Mouse (Mus musculus): ENCODE data around the gene Klf7. TPM values are rescaled to one million over a fixed set of nuclear protein-coding genes. Genes with fewer than 3 reads are reported as not detected.
A peak's percentile ranks its signal among the peaks of the same experiment; 100 is the strongest.

Klf7 gene
- polyA plus RNA-seq (2016; fragmentation: Nextera tagmentation; extraction: Ambion mirVana): 8.8 and 9.6 TPM in 2 replicates

DNA sequence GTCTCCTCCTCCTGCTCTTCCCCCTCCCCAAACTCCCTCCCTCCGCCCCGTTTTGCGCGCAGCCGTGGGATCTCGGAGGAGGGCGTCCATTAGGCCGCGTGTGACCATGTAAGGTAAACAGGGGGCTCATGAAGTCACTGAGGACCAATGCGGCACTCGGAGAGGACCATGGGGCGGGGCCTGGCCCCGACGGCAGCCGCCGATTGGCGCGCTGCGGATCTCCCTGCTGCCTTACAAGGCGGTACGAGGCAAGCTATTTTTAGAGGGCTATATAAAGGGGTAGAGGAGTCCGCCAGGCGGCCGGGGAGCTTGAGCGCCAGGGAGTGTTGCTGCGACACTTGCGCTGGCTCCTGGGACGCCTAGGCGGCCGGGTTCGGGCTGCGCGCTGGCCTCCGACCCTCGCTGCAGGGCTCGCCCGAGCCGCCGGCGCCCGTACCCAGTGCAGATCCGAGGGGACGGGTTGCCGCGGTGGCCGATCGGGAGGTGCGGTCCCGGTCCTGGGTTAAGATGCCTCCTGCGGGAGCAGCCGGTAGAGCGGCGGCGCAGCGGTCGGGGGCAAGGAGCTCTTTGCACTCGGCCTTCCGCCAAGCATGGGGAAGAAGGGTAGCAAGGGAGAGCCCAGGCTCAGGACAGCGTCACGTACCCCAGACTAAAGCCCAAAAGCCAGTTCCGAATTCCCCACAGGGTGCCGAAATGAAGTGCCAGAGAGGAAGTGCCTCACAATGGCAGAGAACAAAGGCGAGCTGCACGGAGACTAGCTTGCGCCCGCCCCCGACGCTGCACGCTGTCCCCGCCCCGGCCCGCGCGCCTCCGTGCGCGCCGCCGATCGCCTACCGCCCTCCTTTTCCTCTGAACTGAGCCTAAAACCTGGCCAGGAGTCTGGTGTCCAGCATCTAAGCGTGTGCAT is at the start of gene Klf7:
Gene Klf7, minus strand, starts transcription at position 724 of the 907 bp plus-strand sequence.
- peak within 1 kb of the TSS; percentile 100 for H3K27ac ChIP-seq
- H3K9me3 ChIP-seq (replicated peaks): no peaks in the 10 kb centered on the region
- no peaks in the 10 kb centered on the region for H3K36me3 ChIP-seq
- no peaks in the 10 kb centered on the region for H3K27me3 ChIP-seq (ENCODE audit: low read depth, poor library complexity, severe bottlenecking)
- WGBS: under 1% methylated on average over 82 of the region's 82 CpGs
- DNase-seq (ENCODE audit: low spot score): peak; percentile 92
- peak within 1 kb of the TSS; percentile 83 for H3K4me3 ChIP-seq
- H3K4me1 ChIP-seq: peaks cover 26% of the 10 kb centered on the region

DNA sequence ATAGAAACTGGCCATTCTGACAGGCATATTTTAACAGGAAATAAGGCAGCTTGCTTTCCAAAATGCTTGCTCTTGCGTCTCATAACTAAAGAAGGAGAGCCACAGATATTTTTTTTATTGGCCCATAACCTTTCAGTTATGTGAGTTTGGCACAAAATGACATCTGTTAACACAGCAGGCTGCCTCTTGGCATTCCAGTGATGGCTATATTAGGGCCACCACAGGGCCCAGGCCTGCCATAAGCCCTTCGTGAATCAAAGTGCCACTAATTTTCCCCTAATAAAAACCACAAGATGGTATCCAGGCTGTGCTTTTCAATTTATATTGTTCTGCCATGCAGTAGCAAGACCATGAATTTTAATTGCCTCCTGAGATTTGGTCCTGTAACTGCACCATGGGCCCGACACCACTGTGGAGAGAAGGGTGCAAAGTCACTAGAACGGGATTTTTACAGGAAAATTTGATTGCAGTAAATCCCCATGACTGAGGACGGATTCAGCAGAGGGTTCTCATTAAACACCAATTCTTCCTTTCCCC is 42.5 kb upstream of the Klf7 start:
- H3K9me3 ChIP-seq (replicated peaks): no peaks in the 10 kb centered on the region
- peaks cover 13% of the 10 kb centered on the region for H3K4me1 ChIP-seq
- no peak for DNase-seq (ENCODE audit: low spot score)
- H3K27me3 ChIP-seq (ENCODE audit: low read depth, poor library complexity, severe bottlenecking): no peaks in the 10 kb centered on the region
- H3K4me3 ChIP-seq: no peak overlapping the region
- 47% methylated on average over 5 of the region's 5 CpGs for WGBS
- H3K27ac ChIP-seq: no peak overlapping the region
- no peaks in the 10 kb centered on the region for H3K36me3 ChIP-seq

DNA sequence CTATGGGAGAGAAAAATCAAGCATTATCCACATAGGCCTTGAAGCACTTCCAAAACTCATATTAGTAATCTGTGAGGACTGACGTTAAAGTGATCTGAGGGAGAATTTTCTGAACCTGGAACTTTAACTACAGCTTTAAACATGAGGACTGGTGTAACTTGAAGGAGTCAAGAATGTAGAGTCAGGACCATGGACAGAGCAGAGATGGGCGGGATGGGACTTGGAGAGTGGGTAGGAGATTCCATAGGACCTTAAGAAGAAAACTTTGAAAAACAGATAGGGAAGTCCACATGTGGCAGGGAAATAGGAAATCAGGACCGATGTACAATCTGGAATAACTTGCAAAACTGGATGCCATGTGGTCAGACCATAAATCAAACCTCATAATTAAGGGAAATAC is 36.7 kb upstream of the Klf7 start:
- H3K36me3 ChIP-seq: no peaks in the 10 kb centered on the region
- no peaks in the 10 kb centered on the region for H3K9me3 ChIP-seq (replicated peaks)
- peak; percentile 45 for DNase-seq (ENCODE audit: low spot score)
- no peak overlapping the region for H3K27ac ChIP-seq
- H3K27me3 ChIP-seq (ENCODE audit: low read depth, poor library complexity, severe bottlenecking): no peaks in the 10 kb centered on the region
- no peaks in the 10 kb centered on the region for H3K4me1 ChIP-seq
- no peak overlapping the region for H3K4me3 ChIP-seq
- 47% methylated on average over 3 of the region's 3 CpGs for WGBS

DNA sequence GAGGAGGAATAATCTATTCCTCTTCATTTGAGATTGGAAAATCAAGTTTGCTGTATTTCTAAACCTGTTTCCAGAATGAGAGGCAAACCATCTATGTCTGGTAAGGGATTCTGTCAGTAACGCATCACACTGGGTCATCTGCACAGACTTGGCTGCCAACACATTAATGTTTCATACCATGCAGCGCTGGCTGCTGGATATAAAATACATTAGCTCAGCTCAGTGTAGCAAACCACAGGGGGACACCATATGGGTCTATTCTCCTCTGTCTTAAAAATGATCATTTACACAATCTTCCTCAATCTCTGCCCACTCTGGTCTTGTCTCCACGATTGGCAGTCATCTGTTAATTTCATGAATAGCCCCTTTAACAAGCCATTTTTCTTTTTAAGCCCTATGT is 27.1 kb upstream of the Klf7 start:
- Histone ChIP-seq H3K4me1 (no peaks in the 10 kb centered on the region), H3K27me3 (ENCODE audit: low read depth, poor library complexity, severe bottlenecking) (no peaks in the 10 kb centered on the region), H3K9me3 (replicated peaks) (no peaks in the 10 kb centered on the region), H3K36me3 (no peaks in the 10 kb centered on the region), H3K27ac (no peak overlapping the region), H3K4me3 (no peak overlapping the region)
- no peak for DNase-seq (ENCODE audit: low spot score)
- 89% methylated on average over 3 of the region's 3 CpGs for WGBS

DNA sequence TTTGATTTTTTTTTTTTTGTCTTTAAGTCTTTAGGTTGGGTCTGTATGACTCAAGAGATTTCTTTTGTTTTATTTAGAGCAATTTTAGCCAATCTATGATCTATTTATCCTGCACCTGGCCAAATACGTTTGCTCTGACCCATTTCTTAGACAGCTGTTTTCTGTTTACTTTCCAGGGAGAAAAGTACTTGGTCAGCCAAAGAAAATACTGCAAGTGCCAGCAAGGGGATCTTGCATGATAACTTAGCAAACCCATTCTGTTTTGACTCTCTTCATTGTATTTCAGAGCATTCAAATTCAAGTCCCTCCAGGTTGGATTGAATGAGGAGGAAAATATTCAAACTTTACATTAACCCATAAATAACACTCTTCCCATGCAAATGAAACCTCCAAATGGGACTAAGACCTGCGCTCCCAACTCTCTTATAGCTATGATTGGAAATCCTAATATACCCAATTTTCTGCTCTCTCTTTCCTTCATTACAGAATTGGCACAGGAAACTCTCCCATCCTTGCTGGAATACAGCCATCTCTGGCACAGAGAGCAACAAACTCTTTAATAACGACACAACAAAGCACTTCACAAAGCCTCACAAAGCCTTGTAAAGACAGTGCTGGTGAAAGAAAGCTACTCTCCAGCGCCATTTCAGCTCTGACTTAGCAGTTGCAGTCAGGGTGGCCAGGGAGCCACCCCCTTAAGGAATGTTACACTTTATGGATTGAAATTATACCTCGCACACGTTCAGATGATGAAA is 20.8 kb upstream of the Klf7 start:
- H3K27ac ChIP-seq: no peak overlapping the region
- H3K27me3 ChIP-seq (ENCODE audit: low read depth, poor library complexity, severe bottlenecking): no peaks in the 10 kb centered on the region
- 70% methylated on average over 6 of the region's 6 CpGs for WGBS
- H3K36me3 ChIP-seq: no peaks in the 10 kb centered on the region
- no peaks in the 10 kb centered on the region for H3K4me1 ChIP-seq
- H3K4me3 ChIP-seq: no peak overlapping the region
- H3K9me3 ChIP-seq (replicated peaks): no peaks in the 10 kb centered on the region
- DNase-seq (ENCODE audit: low spot score): no peak

DNA sequence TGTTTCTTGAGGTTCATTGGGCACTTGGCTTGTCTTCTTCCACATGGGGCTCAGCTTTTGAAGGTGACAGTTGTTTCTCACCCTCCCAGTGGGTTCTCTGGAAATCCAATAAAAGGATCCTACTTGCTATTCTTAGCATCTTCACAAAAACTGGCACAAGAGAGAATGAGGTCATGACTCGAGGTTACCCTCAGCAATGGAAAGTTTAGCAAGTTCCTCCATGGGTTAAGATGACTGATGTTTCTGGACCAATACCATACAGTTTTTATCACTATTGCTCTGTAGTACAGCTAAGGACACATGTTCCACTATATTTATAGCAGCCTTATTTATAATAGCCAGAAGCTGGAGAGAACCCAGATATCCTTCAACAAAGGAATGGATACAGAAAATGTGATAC is 12.4 kb upstream of the Klf7 start:
- Histone ChIP-seq H3K9me3 (replicated peaks) (no peaks in the 10 kb centered on the region), H3K27ac (no peak overlapping the region), H3K36me3 (no peaks in the 10 kb centered on the region), H3K27me3 (ENCODE audit: low read depth, poor library complexity, severe bottlenecking) (no peaks in the 10 kb centered on the region), H3K4me3 (no peak overlapping the region), H3K4me1 (no peaks in the 10 kb centered on the region)
- DNase-seq (ENCODE audit: low spot score): no peak
- WGBS: 86% methylated on average over 1 of the region's 1 CpGs

DNA sequence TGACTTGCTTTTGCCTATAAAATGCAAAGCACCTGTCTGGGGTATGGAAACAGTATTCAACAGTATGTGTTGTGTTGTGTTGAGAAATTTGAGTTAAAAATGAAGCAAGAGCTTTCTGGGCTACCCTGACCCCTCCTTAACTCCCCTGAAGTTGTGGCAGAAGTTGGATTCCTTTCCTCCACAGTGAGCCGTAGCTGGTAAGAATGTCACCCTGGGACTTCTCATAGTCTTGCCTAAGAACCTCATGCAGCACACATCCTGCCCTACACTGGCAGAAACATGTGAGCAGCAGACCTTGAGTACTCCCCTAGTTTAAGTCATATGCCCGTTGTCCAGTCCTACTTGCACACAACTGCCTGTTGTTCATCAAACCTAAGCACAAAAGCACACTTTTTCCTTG is 4.7 kb upstream of the Klf7 start:
- Histone ChIP-seq H3K27ac (no peak overlapping the region), H3K27me3 (ENCODE audit: low read depth, poor library complexity, severe bottlenecking) (no peaks in the 10 kb centered on the region), H3K36me3 (no peaks in the 10 kb centered on the region), H3K9me3 (replicated peaks) (no peaks in the 10 kb centered on the region), H3K4me3 (no peak overlapping the region), H3K4me1 (peaks cover 6% of the 10 kb centered on the region; the same call in 1 of the 2 replicates)
- no peak for DNase-seq (ENCODE audit: low spot score)
- 85% methylated on average over 2 of the region's 2 CpGs for WGBS

DNA sequence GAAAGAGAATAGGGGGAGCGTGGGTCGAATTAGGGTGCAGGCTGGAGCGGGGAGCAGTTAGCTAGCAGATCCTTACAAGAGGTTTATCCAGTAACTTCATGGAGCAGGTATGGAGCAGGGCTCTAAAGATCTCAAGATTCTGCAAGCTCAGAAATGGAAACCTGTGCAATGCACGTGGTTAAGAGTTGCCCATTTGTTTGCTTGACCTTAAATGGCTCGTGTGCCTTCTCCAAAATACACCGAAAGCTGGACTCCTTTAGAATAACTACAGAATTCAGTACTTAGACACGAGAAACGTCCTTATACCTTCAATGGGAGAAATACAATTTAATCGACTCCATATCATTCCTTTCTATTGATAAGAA is 366 bp upstream of the Klf7 start:
- no peak for DNase-seq (ENCODE audit: low spot score)
- Histone ChIP-seq H3K27ac (peak overlapping the region; percentile 100), H3K4me1 (peaks cover 26% of the 10 kb centered on the region), H3K36me3 (no peaks in the 10 kb centered on the region), H3K9me3 (replicated peaks) (no peaks in the 10 kb centered on the region), H3K4me3 (peak overlapping the region; percentile 83), H3K27me3 (ENCODE audit: low read depth, poor library complexity, severe bottlenecking) (no peaks in the 10 kb centered on the region)
- WGBS: 32% methylated on average over 9 of the region's 9 CpGs

DNA sequence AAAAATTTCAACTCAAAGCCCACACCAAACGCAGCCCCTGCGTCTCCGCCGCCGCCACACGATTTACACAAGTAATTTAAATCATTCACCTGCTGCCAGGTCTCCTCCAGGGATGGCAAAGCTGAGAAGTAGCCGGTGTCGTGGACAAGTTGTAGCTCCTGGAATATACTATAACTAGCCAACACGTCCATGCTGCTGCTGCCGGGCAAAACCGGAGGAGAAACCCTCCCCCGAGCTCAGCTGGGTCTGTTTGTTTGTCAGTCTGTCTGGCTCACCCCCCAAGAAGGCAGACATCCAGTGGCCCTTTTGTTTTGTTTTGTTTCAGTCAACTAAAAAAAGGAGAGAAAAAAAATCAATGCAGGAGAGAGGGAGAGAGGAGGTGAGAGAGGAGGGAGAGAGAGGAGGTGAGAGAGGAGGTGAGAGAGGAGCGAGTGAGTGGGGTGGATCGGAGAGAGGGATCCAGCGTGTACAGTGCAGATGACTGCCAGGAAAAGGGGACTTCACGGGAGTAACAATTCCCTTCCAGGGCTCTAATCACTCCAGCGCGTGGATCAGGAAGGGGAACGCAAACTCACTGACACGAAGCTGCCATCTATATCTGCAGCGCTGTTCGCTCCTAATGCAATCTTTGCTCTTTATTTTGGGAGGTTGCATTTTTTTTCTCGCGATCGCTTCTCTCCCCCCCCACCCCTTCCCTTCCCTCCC is 1.1 kb downstream of the Klf7 start:
- Histone ChIP-seq H3K4me3 (peak overlapping the region; percentile 83), H3K27ac (peak overlapping the region; percentile 100), H3K36me3 (no peaks in the 10 kb centered on the region), H3K9me3 (replicated peaks) (no peaks in the 10 kb centered on the region), H3K4me1 (peaks cover 26% of the 10 kb centered on the region), H3K27me3 (ENCODE audit: low read depth, poor library complexity, severe bottlenecking) (no peaks in the 10 kb centered on the region)
- DNase-seq (ENCODE audit: low spot score): peak; percentile 61
- under 1% methylated on average over 25 of the region's 25 CpGs for WGBS

DNA sequence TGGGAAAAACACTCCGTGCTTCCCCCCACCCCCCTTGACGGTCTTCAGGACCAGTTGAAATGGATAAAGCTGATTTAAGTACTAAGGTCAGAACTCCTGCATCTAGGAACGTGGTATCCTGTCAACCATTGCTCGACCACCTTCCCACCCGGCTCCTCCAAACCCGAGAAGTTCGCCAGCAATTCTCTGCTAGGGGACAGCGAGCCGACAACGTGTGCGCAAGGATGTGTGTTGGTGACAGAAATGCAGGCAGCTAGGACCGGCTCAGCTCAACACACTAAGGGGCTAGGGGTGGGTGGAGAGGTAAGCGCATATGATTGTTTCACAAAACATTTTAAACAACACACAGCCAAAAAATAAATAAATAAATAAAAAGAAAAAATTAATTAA is 1.7 kb downstream of the Klf7 start:
- peak overlapping the region; percentile 100 for H3K27ac ChIP-seq
- no peaks in the 10 kb centered on the region for H3K27me3 ChIP-seq (ENCODE audit: low read depth, poor library complexity, severe bottlenecking)
- 0% methylated on average over 13 of the region's 13 CpGs for WGBS
- H3K4me3 ChIP-seq: peak overlapping the region; percentile 83
- peak; percentile 61 for DNase-seq (ENCODE audit: low spot score)
- peaks cover 26% of the 10 kb centered on the region for H3K4me1 ChIP-seq
- no peaks in the 10 kb centered on the region for H3K36me3 ChIP-seq
- no peaks in the 10 kb centered on the region for H3K9me3 ChIP-seq (replicated peaks)

DNA sequence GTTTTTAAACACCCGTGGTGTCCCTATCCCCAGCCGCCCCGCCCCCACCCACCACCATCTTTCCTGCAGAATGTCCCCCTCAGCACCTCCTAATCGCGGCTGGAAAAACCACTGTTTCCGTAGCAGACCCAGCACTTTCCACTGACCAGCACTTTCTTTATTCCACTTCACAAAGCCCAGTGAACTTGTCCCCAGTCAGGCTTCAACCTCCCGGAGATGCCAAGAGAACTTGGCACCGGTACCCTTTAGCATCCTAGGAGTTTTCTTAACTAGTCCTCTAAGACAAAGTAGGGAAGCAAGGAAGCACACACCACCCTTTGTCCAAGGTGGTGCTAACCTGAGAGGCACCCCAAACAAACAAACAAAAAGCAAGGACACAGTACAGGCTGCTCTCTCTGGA is 2.2 kb downstream of the Klf7 start:
- WGBS: 3% methylated on average over 8 of the region's 8 CpGs

DNA sequence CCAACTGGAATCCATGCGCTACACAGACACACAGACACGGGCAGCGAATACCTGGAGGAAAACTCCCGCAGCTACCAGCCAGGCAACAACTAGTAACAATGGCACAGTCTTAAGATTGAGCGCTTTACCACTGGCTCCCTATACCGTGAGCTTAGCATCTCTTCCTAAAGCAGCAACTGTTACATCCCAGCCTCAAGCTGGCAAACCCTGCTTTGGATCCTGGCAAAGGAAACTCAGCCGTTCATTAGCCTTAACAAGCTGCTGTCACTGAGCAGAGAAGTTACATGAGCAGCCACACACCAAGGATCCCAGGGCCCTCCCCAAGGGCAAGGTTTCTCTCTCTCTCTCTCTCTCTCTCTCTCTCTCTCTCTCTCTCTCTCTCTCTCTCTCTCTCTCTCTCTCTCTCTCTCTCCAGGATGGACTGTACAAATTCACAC is 2.7 kb downstream of the Klf7 start:
- Histone ChIP-seq H3K36me3 (no peaks in the 10 kb centered on the region), H3K9me3 (replicated peaks) (no peaks in the 10 kb centered on the region), H3K27ac (peak overlapping the region; percentile 100), H3K4me3 (peak overlapping the region; percentile 83), H3K27me3 (ENCODE audit: low read depth, poor library complexity, severe bottlenecking) (no peaks in the 10 kb centered on the region), H3K4me1 (peaks cover 26% of the 10 kb centered on the region)
- 23% methylated on average over 7 of the region's 7 CpGs for WGBS
- DNase-seq (ENCODE audit: low spot score): no peak

More for the DNA sequence above, 2.2 kb downstream of the Klf7 start:
- H3K9me3 ChIP-seq (replicated peaks): no peaks in the 10 kb centered on the region
- H3K27me3 ChIP-seq (ENCODE audit: low read depth, poor library complexity, severe bottlenecking): no peaks in the 10 kb centered on the region
- H3K4me3 ChIP-seq: peak overlapping the region; percentile 83
- no peaks in the 10 kb centered on the region for H3K36me3 ChIP-seq
- DNase-seq (ENCODE audit: low spot score): peak; percentile 44
- peaks cover 26% of the 10 kb centered on the region for H3K4me1 ChIP-seq
- peak overlapping the region; percentile 100 for H3K27ac ChIP-seq

Measured in limb, embryonic 10.5 days (tissue).